Mouse (Mus musculus) adrenal gland, postnatal 36 days (tissue): ENCODE data around the gene Aatf. TPM values are rescaled to one million over a fixed set of nuclear protein-coding genes. Genes with fewer than 3 reads are reported as not detected.
A peak's percentile ranks its signal among the peaks of the same experiment; 100 is the strongest.

Source experiments
- DNase-seq, 2 experiments: peaks; one replicate each; pipeline ENCODE4 v3.0.0; 2021; ENCODE audit warnings: mixed read lengths in 1 of 2
- total RNA-seq, 2 experiments: library from RNA; stranded (reverse); gene quantifications; 2 replicates each; pipeline ENCODE4 v1.2.3; 2021

Aatf gene
- total RNA-seq, 2 experiments from 2014 or later: 20.8 to 23.2 TPM

- peak; percentile 88 to 93 for DNase-seq
Observed at GRCm38 (mm10) chr11:84522577-84523320, 9.4 kb upstream of the Aatf start.

DNA sequence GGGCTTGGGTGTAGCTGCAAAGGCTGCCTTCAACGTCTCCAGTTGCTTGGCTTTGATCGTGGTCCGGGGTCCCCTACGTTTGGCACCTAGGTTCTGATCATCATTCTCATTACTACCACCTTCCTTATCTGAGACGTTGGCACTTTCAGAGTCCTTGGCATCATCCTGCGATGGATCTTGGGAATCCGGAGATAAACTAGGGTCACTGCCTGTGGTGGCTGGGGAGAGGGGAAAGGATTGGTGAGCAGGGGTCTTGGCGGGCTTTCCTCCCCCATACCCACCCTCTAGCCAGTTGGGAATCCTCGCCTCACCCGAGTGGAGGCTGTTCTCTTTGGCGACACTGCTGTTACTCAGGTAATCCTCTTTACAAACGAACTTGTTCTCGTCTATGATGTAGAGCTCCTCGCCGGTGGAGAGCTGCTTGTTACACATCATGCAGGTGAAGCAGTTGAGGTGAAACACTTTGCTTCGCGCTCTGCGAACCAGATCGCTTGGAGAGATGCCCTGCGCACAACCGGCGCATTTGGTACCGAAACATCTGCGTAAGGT, 8.5 kb upstream of the Aatf start:
- DNase-seq: no peak

DNA sequence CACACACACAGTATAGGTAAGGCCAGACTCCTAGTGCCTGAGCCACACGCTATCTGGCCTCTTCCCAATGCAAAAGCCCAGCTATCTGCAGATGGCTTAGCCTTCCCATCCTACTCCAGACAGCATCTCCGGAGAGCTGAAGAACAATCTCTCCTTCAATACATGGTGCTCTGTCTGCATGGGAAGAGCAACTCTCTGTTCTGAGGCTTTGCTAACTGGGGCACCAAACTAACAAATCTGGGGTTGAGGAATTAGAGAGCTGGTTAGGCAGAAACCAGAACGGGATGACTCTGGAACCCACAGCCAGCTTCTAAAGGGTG, 7.7 kb upstream of the Aatf start:
- DNase-seq: no peak

DNA sequence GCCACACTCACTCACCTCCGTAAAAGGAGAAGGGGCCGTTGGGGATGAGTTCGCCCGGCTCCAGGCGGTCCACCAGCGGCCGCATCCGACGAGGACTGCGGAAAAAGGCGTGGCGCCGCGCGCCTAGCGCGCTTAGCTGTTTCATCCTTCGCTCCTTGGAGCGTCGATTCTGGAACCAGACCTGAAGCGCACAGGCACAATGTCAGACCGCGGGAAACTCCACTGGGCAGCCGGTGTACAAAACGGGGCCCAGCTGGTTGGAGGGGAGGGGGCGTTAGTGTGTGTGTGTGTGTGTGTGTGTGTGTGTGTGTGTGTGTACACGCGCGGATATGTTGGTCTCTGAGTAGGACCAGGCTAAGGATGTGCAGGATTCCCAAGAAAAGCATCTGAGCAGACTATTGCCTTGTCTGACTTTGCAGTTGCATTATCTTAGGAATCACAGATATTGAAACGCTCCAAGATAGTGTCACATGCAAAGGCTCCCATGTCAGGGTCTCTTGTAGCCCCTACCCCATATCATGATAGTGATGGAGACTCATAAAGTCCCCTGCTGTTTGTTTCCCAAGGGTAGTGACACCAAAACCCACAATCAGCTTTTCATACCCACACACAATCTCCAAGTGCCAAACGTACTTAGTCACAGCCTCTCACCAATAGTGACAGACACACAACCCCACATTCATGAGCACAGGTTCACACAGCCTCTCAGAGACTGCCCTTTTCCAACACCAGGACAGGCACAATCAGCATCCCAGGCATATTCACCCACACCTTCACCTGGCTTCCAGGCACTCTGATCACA, 7.1 kb upstream of the Aatf start:
- no peak for DNase-seq

DNA sequence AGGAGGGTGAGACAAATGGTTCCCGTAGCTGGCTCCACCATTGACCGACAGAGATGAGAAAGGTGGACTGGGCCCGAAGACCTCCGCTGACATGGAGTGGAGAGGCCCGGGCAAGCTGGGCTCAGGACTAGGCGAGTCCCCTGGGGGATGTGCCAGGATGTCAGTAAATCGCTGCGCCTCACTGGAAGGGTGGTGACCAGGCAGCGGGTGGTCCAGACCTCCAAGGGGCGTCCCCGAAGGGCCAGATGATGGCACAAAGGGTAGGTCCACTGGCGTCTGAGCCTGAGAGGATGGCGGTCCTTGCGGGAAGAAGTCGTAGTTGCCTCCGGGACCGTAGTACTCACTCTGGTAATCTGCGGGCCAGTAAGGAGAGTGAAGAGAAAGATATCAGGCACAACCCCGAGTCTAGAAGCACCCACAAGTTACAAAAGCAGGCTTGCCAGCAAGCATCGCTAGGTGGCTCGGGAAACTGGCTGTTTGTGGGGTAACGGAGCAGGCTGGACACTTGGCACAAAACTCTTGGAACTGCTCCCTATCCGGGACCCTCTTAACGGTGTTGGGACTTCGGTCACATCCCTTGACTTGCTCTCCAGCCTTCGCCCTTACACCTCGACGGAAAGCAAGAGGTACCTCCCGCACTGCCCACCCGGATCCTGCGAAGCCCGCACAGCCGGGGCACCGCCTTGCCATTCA, 6.4 kb upstream of the Aatf start:
- no peak for DNase-seq

GRCm38 (mm10) chr11:84519036-84519435, 5.7 kb upstream of the Aatf start:
- no peak for DNase-seq

- DNase-seq: no peak
Observed at GRCm38 (mm10) chr11:84518261-84518660, 4.9 kb upstream of the Aatf start.

DNA sequence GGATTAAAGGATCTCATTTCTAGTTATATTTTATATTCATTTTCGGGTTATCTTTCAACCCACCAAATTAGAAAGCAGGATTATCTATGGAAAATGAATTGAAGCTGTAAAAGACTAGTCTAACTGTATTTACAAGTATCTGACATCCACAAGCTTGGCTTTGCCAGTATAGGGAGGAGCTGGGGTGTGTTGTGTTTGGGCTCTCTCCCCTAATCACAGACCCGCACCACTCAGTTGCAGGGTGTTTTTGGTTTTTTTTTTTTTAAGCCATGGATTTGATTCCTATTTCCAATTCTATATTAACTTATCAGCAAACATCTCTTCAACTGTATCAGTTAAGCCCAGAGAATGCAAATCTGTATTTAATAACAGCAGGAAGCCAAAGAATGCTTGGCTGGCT, 4.1 kb upstream of the Aatf start:
- DNase-seq: no peak

DNA sequence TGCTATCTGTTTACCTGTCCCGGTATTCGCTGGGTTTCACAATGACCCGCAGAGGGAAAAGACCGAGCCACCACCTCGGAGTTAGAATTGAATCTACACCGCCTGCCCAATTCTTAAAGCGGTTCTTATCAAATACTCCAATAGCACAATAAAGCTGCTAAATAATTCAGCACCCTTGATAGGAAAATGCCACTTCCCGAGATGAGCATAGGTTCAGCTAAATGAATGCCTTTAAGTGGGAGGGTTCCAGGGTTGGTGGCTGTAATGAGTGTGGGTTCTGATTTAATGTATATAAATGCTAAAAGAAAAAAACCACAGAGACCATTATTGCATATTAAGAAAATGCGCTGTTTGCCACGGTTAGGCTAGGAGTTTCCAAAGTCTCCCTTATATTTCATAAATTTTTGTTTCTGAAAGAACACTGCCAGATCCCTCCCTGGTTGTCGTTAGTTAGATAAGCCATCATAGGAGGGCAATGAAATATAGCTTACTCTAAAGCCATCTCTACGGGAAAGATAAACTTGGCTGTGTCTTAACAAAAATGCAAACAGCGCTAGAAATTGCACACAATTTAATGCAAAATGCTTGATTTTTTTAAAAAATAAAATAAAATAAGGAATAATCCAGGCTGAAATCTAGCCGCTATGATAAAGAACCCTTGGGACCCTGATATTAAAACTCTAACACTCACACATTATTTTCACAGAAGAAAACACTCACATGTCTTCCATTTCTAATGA, 3.3 kb upstream of the Aatf start:
- no peak for DNase-seq

- no peak for DNase-seq
Observed at GRCm38 (mm10) chr11:84512031-84512430, 1.3 kb downstream of the Aatf start.

DNA sequence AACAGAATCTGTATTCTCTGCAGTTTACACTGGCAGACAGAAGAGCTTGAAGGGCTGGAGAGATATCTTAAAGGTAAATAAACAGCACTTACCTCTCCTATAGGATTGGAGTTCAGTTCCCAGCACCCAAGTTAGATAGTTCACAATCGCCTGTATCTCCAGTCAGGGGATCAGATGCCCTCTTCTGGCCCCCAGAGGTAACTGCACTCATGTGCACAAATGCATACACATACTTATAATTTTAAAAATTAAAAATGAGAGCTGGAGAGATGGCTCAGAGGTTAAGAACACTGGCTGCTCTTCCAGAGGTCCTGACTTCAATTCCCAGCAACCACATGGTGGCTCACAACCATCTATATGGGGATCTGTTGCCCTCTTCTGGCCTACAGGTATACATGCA, 9.0 kb downstream of the Aatf start:
- no peak for DNase-seq

DNA sequence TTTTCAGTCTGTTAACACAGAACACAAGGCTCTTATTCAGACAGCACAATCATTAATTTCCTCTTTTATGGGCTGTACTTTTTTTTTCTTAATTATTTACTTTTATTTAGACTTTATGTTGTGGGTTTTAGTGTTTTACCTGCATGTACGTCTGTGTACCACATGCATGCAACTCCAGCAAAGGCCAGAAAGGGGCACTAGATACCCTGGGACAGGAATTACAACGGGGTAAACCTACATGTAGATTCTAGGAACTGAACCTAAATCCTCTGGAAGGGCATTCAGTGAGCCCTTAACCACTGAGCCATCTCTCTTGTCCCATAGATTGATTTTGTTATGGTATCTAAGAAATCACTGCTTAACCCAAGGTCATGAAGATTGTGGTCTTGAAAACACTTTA, 15.4 kb downstream of the Aatf start:
- DNase-seq: no peak

GRCm38 (mm10) chr11:84496901-84497300, 16.4 kb downstream of the Aatf start:
- no peak for DNase-seq

DNA sequence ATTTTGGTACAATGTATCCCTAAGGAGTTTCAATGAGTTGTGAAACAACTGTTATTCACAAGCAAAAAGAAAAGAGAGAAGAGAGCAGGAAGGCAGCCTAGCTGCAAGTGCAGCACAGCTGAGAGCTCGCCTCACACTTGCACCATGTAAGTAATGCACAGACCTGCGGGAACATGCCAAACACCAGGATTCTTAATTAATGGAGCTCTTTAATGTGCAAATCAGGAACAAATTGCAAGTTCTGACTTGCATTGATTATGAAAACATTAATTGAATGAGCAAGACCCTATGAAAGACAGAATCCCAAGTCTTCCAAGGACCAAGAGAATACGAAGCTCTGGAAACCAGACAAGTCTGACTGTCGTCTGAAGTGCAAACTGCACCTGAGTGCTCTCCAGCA, 17.5 kb downstream of the Aatf start:
- DNase-seq: no peak

- no peak for DNase-seq
Observed at GRCm38 (mm10) chr11:84481661-84482060, 31.7 kb downstream of the Aatf start.

- DNase-seq: peak in 1 of 2 experiments; percentile 22
Observed at GRCm38 (mm10) chr11:84480451-84480850, 32.9 kb downstream of the Aatf start.

DNA sequence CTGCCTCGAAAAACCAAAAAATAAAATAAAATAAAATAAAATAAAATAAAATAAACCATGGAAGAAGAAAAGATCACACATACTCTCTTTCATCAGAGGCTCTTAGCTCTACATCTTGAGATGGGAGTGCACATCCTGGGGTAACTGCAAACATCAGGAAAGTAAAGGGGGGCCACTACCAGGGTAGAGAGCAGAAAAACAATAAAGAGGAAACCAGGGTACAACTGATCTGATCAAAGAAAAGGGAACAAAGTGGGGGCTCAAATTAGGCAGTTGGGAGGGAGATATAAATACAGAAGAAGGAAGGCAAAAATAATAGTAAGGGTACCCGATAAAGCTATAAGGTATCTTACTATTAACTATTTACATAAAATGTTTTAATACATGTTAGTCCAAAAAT, 36.7 kb downstream of the Aatf start:
- DNase-seq: no peak

GRCm38 (mm10) chr11:84475991-84476390, 37.3 kb downstream of the Aatf start:
- DNase-seq: no peak

DNA sequence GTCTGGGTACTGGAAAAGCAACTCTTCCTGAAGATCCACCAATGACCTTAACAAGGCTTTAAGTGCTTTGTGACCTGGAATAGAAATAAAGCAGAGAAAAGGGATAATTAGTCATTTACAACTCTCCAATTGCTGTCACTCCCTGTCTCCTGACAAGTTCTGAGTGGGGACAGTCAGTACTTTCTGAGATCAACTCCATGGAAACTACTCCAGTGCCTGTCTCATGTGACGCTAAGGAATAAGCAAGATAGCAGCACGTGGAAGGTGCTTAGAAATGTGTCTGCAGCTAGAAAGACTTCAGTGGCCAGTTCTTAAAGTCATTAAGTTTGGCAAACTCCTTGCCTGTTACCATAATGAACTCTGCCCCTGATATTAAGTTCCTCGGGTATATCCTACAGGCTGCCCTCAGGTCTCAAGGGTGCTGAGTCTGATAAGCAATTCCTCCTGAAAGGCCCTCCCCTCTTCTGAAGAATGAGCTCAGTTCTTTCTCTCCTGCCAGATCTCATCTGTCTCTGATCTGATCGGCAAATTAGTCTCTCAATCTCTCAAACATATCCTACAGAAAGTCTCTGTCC, 40.1 kb downstream of the Aatf start:
- no peak for DNase-seq

DNA sequence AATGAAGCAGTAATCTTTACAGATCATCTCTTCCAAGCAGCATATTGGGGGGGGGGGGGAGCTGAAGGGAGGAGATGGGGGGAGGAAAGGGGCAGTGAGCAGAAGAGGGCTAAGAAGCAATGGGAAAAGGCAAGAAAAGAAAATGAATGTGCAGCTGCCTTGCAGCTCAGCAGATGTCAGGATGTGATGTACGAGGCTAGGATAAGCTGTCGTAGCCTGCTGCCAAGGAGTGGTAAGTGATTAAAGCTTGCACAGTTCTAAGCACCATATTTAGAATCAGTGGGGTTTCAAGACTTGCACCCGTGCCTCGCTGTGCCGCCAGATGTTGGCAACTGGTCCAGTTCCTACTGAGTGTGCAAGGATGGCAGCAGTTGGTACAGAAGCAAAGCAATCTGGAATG, 48.8 kb downstream of the Aatf start:
- no peak for DNase-seq

DNA sequence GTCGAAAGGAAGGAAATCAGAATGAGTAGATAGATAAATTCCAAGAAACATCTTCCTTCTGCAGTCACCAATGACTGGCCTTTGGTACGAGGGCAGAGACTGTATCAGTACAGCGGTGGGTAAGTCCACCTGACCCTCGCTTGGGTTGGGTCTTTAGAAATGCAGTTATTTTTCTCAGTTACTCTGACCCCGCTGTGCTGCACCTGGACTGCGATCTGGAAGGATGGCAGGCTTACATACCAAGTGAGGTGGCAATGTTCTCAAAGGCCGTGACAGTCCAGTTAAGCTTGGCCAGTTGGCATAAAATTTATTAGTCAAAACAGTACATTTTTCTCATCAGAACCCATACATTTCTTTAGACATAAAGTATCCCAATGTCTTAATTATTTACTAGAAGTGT, 59.4 kb downstream of the Aatf start:
- no peak for DNase-seq
